Mouse (Mus musculus) brain, embryonic 14.5 days (tissue): ENCODE data around the gene Eif4a1.

Experiments used
- CTCF ChIP-seq: fragments of 200-500 bp; IDR thresholded peaks from 2 replicates; pipeline ENCODE4 v1.5.1; 2012; ENCODE audit warnings: inconsistent platforms, mild to moderate bottlenecking, moderate library complexity, borderline replicate concordance; ENCODE audit not compliant: insufficient read depth, insufficient read length; ENCODE audit errors: extremely low read depth
- POLR2A ChIP-seq: fragments of 200-500 bp; IDR thresholded peaks from 2 replicates; pipeline ENCODE4 v1.6.1; 2012; ENCODE audit warnings: mild to moderate bottlenecking, inconsistent platforms, borderline replicate concordance; ENCODE audit not compliant: poor library complexity, insufficient read depth, insufficient read length, severe bottlenecking; ENCODE audit errors: extremely low read depth

GRCm38 (mm10) chr11:69654760-69655159 lies 17.5 kb downstream of the Eif4a1 start:
- TF ChIP-seq CTCF (no peak), POLR2A (no peak)
